Mouse (Mus musculus) ovary, adult 18-20 months (tissue): ENCODE results near the gene Evc.

Experiments
- DNase-seq: peaks from one replicate; pipeline ENCODE4 v3.0.0; 2022; ENCODE audit warnings: low spot score, mixed read lengths

The Evc gene

DNA sequence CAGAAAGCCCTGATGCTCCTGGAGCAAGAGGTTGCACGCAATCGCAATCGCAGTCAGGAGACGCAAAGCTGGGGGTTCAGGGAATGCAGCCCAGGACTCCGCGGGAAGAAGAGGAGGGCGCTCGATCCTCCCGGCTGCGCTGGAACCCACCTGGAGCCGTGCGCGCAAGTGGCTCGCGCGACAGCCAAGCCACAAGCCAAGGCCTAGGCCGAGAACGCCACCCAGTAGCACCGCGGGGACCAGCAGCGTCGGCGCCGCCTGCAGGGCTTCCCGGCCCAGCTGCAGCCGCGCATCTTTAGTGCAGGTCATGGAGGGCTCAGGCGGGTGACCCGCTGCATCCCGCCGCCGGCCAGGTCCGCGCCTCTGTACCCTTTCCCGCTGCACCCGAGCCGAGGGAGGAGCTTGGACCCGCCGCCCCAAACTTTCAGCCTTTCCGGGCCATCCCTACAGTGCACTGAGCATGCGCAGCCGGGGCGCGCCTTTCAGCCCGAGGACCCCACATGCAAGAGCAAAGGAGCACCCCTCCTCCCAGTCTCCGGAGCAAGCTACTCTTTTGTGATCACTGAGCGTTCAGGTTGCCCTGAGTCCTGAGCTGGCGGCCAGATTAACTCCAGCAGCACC, at the start of gene Evc:
Gene Evc, minus strand, starts transcription at position 410 of the 621 bp plus-strand sequence.
- peak; percentile 58 for DNase-seq

DNA sequence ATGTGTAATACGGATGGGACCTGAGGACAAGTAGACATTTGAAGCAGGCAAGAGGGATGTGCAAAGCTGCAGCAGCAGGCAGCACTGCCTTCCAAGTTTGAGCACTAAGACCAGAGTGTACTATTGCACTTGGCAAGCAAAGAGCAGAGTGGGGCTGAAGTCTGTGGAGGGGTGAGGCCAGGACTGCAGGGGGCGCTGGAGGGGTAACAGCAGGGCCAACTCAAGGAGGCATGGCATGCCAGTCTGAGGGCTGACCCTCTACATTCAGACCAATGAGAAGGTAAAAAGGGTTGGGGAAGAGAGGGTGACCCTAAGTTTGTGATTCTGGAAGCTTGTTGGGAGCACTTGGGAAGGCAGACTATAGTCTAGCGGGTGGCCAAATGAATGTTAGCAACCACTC, 46.9 kb upstream of the Evc start:
- DNase-seq: no peak

DNA sequence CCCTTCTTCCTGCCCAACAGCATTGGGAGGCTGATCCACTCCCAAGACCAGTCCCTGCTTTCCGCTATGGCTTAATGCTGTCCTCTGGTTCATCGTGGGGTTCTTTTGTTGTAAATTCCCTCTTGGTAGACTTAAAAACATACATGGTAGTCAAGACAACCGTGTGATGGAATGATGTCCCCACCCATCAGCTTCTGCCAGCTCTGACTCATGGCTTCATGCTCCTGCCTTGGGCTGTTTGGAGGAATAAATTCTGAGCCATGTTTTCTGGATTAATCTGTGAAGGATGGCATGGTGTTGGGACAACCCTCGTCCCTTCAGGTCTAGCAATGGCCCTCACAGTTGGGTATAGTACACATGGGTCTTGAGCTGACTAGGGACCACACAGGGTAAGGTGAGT, 43.9 kb upstream of the Evc start:
- DNase-seq: no peak

DNA sequence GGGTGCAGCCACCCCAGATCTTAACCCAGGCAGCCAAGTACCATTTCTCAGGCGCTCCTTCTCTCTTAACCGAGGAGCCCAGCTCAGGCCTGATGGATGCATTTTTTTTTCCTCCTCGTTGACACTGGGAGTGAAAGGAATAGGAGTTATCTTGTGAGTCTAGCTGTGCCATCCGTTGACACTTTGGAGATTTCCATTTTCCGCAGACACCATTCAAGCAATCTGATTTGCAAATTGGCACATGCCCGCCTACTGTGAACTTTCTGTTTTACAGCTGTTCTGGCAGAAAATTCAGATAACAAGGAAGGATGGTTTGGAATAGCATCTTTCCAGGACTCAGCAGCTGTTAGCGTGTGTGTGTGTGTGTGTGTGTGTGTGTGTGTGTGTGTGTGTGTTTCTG, 40.7 kb upstream of the Evc start:
- no peak for DNase-seq

DNA sequence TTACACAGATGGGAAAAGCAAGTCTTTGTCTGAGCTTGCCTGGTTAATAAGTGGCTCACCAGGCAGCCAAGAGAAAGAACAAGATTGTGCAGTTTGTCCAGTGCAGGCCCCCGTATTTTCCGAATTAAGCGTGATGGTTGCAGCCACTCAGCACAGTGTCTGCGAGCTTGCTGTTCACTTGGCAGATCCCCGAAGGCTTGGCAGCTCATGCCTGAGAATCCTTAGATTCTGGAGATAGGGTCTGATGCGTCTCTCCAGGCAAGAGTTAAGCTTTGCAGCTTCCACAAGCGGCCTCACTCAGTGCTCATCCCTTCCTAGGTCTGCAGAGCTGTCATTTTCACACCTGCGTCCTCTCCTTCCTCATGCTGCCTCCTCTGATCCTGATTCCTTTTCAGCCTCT, 32.1 kb upstream of the Evc start:
- DNase-seq: no peak

DNA sequence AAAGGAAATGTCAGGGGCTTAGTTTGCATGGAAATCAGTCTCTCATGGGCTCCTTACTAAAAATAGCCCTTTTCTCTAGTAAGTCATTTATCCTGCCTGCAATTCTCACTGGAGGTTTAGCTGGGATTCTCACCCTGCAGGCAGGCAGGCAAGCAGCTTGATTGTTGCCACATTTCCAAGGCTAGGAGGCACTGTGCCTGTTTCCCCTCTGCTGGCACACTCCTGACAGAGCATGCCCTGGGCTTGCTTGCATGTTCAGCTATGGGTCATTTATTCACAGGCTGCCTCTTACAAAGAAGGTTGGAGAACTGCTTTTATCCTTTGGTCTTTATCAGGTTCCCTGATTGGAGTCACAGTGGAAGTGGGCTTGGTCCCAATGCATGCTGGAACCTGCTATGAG, 29.1 kb upstream of the Evc start:
- no peak for DNase-seq

DNA sequence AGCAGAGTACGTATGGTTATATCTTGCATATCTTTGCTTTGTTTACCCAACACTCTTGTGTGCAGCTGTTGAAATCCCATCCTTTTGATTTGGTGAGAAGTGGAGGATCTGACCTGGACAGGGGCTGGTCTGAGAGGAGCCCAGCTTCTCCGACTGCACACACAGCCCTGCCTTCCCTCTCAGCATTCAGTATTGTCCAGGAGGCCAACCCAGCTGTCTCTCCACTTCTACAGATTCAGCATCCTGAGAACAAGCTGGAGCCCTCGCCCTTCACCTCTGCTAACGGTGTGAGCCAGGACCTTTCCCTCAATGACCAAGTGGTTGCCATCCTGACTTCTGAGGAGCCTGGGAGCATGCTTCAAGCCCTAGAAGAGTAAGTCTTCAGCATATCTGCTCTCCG, 26.6 kb upstream of the Evc start:
- DNase-seq: no peak

DNA sequence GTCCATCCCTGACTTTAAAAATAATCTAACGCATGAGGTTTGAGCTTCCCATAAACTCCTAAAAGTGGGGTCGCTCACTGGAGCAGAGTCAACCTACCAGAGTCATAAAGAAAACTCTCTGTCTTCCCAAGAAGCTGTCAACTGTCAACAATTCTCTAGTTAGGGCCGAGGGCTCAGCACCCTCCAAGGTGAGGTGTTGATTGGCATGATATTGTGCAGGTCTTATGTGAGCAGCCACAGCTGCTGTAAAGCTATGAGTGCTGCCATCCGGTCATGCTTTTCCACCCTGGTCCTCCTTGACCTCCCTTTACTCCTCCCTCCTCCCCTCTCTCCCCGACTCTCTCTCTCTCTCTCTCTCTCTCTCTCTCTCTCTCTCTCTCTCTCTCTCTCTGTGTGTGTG, 25.9 kb upstream of the Evc start:
- no peak for DNase-seq

DNA sequence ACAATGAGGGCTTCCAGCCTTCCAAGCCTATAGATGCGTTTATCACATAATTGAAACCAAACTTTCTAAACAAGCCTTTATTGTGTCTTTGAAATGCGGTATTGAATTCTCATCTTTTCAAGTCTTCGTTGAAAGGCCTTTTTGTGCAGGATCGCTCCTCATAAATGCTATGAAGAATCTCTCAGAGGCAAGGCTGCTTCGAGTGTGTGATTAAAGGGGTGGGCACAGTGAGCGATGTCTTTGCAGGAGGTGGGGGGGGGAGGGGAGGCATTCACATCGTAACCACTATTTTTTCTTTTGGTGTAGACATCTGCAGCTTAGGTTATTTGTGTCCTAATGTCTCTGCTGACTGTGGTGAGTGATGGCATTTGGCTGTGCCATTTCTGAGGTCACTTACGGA, 19.3 kb upstream of the Evc start:
- DNase-seq: no peak

DNA sequence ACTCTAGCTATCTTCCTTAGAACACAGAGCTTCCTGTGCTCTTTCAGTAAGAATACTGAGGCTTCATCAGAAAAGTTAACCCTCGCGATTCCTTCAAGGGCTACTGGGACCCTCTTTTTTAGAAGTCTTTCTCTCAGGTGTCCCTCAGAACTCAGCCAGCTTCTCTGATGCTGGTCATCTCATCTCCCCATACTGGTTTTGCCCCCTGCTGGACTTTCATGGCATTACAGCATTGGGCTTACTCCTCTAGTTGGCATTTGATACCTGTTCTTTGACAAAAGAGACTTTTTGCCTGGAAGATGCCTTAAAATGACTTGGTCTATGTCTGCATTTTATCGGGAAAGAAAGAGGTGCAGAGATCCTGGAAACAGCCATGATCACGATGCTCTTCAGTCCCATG, 17.7 kb upstream of the Evc start:
- no peak for DNase-seq

DNA sequence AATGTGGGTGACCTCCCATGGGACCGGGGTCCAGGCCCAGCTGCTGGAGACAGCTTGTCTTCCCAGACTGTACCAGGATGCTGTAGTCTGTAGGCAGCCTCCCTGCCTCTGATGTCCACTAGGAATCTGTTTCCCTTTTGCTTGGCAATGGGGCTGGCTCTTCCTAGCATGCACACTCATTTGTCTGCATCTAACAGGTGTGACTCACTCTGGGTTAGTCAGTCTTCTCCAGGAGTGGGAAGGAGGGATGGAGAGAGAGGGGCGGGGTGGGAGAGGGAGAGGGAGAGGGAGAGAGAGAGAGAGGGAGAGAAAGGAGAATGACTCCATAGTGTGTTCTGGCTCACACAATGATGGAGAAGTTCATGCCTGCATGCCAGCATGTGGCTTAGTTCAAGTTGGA, 15.1 kb upstream of the Evc start:
- no peak for DNase-seq

DNA sequence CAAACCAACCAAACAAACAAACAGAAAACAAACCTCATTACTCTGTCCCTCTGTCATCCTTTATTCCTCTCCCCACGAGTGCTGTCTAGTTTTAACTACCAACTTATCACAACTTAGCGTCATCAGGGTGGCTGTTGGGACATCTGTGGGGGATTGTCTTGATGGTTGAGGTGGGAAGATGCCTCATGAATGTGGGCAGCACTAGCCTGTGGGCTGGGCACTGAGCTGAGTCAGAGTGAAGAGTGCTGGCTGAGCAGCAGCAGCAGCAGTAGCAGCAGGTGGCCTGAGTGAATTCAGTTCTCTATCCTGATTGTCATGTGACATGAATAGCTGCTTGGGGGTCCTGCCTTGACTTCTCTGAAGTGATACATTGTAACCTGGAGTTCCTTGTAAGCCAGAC, 7.3 kb upstream of the Evc start:
- no peak for DNase-seq

DNA sequence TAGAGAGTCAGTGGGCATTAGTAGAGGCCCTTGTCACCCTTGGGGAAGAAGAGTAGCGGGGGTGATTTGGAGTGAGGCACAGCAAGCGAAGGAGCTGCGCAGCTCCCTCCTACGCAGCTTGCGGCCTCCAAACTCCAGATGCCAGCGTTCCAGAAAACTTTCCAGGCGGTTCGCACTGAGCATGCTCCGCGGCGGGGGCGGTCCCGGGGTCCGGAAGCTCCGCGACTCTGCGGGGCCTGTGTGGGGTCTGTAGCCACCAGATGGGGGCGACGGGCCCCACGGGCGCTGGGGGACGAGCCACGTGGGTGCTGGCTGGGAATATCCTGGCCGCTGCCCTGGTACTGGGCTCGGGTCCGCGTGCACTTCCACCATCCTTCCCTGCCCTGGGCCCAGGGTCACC, 1.6 kb upstream of the Evc start, which contains the start of gene Evc2:
Gene Evc2, plus strand, starts transcription at position 212 of the 400 bp plus-strand sequence.
- peak; percentile 77 for DNase-seq

DNA sequence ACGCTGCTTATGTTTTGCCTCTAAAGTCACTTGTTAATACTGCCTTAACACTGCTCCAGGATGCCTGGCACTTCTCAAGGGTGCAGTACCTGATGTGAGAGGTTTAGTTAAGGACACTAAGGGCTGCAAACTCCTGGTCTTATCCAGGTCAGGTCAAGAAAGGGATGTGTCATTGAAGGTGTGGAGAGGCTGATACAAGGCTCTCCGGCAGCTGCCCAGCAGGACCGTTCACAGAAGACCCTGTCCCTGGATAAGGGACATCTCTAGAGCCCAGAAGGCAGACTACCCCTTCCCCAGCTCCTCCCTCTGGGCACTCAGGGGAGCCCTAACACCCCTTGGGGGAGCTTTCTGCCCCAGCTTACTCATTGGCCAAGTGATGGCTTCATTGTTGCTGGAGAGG, 1.0 kb upstream of the Evc start:
- DNase-seq: no peak

DNA sequence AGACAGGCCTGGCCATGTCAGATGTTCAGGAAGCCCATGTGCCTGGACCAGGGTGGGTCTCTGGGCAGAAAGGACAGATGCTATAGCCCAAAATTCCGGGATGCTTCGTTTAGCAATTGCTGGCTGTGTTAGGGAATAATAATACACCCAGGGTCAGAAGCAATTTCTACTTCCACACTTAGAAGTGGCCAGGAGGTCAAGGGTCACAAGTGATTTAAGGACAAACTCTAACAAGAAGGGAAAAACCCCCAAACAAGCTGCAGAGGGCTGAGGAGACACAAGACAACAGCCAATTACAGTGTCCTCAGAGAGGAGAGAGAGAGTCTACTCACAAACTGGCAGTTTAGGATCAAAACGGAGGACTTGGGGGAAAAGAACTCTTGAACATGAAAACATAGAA, 1.6 kb downstream of the Evc start:
- DNase-seq: no peak

DNA sequence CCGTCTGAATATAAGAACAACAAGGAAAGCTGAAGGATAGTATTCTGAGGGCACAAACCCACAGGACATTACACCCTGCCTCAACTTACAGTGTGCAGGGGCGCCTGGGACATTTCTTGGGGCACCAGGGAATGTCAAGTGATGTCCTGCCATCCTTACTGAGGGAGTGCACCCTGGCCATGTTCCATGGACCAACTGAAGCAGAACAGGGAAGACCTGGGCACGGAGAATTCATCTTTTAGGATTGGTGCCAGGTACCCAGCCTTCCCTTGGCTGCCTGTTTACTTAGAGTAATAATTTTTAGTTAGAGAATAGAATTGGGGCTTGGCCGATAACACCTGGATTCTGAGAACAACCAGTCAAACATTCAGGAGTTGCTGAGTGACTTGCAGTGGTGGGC, 4.6 kb downstream of the Evc start:
- DNase-seq: no peak

DNA sequence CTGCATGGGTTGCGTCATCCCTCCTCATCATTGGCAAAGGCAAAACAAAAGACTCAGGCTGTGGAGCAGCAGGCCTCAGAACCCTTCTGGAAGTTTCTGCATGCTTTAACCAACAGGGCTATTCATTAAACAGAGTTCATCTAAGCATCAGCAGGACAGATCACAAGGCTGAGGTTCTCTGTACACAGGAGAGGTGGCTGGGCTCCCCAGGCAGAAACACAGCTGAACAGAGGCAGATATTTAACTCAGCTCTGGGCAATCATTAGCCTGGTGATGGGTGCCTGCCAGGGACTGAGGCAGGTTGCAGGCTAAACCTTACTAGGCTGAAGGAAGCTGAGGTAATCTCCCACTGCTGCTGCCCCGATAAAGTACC, 5.6 kb downstream of the Evc start:
- no peak for DNase-seq

DNA sequence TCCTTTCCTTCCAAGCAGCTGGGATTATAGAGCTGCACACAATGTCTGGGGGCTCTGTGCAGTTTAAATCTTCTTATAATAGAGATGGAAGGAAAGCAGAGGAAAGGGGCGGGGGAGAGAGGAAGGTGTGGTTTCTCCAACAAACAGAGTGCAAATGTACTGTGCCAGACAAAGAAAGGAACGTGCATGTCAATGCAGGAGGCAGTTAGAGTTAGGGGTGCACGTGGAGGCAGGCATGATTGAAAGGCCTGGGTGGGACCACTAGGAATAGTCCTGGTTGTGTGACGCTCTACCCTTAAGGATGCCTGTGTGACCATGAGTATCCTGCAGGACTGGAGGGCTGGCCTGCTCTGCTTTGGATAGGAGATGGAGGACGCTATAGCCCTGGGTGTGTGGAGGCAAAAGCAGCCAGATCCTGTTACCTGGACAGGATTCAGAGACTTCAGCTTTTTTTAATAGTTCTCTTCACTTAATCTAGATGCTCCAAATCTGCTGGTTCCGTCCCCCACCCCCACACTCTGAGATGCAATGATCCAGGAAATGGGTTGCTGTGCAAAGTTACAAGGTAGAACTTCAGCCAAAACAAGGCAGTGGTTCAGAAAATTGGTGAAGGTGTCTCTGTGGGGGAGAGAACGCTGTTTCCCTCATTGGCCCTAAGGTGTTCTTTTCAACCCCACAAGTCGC, 6.1 kb downstream of the Evc start:
- DNase-seq: no peak

DNA sequence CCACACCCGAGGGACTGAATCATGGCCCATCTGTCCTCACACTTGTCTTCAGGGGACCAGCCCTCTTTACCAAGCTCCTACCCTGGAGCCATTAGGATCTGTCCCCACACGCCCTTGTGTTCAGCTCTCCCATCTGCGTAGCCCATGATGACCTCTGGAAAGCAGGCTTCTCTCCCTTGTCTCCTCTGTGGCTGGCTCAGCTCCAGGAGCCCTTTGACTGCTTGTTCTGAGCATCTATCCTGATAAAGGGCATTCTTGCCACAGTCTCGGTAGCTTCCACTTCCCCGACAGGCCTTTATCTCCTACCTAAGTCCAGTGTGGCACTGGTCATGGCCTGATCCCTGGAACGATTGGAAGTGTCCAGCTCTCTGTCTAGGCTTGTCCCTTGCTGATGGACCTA, 10.0 kb downstream of the Evc start:
- DNase-seq: no peak

DNA sequence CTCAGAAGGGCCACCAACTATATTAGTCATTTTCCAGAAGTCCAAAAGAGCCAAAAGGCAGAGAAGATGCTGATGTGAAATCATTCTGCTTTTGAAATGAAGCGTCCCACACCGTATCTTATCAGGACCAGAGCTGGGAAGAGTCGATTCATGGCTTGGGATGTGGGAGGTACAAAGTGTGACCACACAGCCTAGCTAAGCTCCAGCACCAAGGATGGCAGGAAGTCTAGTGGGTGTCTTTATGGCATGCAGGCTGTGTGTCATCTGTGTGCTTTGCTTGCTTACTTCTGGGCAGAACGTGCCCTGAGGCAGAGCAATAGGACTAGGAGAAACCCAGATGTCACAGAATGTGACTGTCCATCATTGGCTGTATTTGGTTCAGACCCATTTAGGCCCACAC, 15.9 kb downstream of the Evc start:
- DNase-seq: no peak

DNA sequence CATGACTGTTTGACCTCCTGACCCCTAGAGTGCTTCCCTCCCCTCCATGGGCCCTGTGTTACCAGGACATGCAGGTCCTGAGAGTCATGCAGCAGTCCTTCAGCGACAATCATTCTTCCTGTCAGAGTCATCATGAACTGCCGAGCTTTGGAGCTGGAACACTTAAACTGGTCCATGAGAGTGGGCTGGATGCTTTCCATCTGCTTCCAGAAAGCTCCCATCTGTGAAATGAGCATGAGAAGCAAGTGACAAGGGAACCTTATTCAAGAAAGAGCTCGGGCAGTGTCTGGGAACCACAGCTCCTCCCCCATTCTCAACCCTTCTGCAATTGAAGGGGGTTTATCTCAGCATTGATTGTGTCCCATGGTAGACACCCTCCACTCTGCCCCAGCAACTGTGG, 16.5 kb downstream of the Evc start:
- DNase-seq: no peak

DNA sequence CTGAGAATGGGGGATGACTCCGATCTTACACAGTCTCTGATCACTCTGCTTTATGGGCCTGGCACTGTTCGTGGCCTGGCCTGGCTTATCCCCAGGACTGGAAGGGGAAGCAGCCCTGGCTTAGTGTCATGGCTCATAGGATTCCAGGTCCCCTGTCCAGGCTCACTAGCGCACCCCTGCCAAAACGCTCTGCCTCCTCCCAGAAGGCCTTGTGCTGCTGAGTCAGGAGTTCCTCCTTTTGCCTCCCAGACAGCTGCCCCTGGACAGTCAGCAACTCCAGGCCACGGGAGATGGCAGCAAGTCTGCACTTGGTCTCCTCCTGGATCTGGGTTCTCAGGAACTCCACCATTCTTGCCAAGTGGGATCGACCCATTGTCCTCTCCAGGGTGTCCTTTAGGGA, 18.0 kb downstream of the Evc start:
- DNase-seq: no peak

DNA sequence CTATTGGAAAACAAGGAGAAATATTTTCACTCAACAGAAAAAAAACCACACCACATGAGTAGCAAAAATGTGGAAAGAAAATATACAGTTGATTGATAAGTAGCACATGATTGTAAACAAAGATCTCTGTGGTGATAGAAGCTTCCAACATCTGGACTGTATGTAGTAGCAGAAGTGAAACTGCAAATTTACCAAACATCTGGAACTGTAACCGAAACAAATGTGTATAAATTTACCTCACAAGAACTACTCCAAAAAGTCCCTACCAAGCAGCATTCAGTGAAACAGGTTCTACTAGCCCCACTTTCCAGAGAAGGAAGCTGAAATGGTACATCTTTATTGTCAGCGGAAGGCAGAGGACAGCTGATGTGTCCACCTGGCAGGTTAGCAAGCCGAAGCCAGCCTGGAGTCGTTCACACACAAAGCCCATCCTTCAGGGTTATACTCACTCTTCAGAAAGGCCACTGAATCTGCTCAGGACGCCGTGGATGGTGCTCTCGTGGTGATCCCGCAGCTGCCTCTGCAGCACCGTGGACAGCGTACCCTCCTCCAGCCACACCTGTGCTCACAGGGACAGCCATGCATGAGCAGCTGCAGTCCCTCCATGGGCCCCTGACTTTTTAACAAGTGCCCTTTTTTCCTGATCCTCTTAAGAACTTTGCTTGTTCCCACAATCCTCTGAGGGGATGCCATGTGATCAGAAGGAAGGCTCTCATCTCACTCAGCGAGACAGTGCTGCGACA, 23.5 kb downstream of the Evc start:
- DNase-seq: no peak

DNA sequence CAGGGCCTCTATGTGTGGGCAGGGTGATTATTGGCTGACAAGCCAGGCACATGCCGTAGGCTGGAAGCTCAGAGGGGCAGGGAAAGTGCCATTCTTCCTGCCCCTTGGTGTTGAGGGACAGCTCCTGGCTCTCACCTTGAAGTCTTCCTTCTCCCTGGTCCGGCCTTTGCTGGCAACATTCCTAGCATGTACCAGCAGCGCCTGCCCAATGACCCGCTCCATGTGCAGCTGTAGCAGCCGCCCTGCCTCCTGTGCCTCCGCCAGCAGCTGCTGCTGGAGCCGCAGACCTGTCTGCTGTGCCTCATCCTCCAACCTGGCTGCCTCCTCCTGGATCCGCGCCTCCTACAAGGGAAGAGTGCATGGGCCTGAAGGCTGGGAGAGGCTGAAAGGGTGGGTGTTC, 26.7 kb downstream of the Evc start:
- no peak for DNase-seq
